Mouse (Mus musculus): Measurements from ENCODE around the gene Ppp4r2. TPM values are rescaled to one million over a fixed set of nuclear protein-coding genes. Genes with fewer than 3 reads are reported as not detected.

The Ppp4r2 gene
- total RNA-seq, 1 experiment from 2014 or later = 76.3 TPM

GRCm38 (mm10) chr6:100884594-100885225, 51.3 kb downstream of the Ppp4r2 start:
- DNase-seq = no peak

- no peak for DNase-seq
Measured at GRCm38 (mm10) chr6:100885376-100885775, 52.0 kb downstream of the Ppp4r2 start.

GRCm38 (mm10) chr6:100887012-100887411, 53.6 kb downstream of the Ppp4r2 start:
- no peak for DNase-seq

- DNase-seq = no peak
Measured at GRCm38 (mm10) chr6:100889340-100889739, 55.9 kb downstream of the Ppp4r2 start.

- DNase-seq = no peak
Measured at GRCm38 (mm10) chr6:100892489-100892888, 59.1 kb downstream of the Ppp4r2 start.

- DNase-seq = no peak
Measured at GRCm38 (mm10) chr6:100893073-100893472, 59.7 kb downstream of the Ppp4r2 start.

GRCm38 (mm10) chr6:100895183-100895582, 61.8 kb downstream of the Ppp4r2 start:
- DNase-seq = no peak

GRCm38 (mm10) chr6:100896883-100897282, 63.5 kb downstream of the Ppp4r2 start:
- no peak for DNase-seq

GRCm38 (mm10) chr6:100904463-100904862, 71.0 kb downstream of the Ppp4r2 start:
- no peak for DNase-seq

- no peak for DNase-seq
Measured at GRCm38 (mm10) chr6:100910136-100910675, 76.8 kb downstream of the Ppp4r2 start.

Other genes with a start within 250 kb of the Ppp4r2 start
- 8.3 and 8.4 TPM in 2 replicates for gene Shq1, start 162.5 kb upstream of the Ppp4r2 start, total RNA-seq (2021)
- 0.85 and 2.2 TPM in 2 replicates for gene Gxylt2, start 128.9 kb upstream of the Ppp4r2 start, total RNA-seq (2021)

Data from adrenal gland, postnatal 14 days (tissue).